Mouse (Mus musculus) Muller cell, postnatal 12 days (primary cell): ENCODE measurements around the gene Dagla.

ENCODE experiments used
- DNase-seq: peaks from one replicate; pipeline ENCODE4 v3.0.0-alpha.2; 2015; ENCODE audit errors: inconsistent ontology term

The Dagla gene

GRCm38 (mm10) chr19:10203146-10203847 lies 101.4 kb downstream of the Dagla start:
- no peak for DNase-seq

- peak; percentile 62 for DNase-seq
Observed at GRCm38 (mm10) chr19:10198723-10199122, 106.0 kb downstream of the Dagla start.

GRCm38 (mm10) chr19:10198286-10198685 lies 106.4 kb downstream of the Dagla start:
- no peak for DNase-seq

GRCm38 (mm10) chr19:10197130-10197529 lies 107.5 kb downstream of the Dagla start:
- DNase-seq = no peak
